Mouse (Mus musculus) c-Kit-negative CD71-positive TER-119-positive erythroid progenitor cells, embryonic 14.5 days (primary cell): ENCODE measurements around the gene Pagr1a.

Experiments used
- DNase-seq: peaks from one replicate; pipeline ENCODE4 v3.0.0-alpha.2; 2013; ENCODE audit warnings: low read depth, low spot score

Pagr1a gene

DNA sequence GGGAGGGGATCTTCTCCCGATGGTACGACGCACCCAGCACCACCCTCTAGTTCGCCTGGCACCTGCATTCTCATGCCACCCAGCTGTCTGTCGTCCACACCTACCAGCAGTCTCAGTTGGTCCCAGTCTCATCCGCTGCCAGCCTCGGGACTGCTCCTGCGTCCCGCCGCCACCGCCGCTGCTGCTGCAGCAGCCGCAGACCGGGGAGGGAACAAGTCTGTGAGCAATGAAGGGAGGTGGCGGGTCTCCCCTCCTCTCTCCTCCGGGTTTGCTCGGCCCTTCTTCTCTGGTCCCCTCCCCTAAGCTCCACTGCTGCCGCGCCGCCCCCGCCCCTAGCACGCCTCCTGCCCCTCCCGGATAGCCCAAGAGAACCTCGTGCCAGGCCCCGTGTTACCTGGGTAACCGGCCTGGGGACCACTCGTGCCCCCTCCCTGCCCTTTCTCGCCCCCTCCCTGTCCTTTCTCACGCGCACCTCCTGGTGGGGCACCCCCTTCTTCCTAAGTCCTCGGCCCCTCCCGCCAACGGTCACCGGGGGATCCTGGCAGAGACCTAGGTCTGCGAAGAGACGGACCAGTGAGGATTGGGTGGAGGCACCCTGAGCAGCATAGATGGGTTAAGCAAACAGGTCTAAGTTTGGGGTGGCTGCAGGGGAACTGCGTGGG lies 3.9 kb upstream of the Pagr1a start, which contains the start of the genes Gm42742 and Prrt2:
TSS of gene Gm42742 (minus strand) at position 197 of the 662 bp plus-strand sequence.
TSS of gene Prrt2 (minus strand) at position 311 of the 662 bp plus-strand sequence.
- DNase-seq = no peak

DNA sequence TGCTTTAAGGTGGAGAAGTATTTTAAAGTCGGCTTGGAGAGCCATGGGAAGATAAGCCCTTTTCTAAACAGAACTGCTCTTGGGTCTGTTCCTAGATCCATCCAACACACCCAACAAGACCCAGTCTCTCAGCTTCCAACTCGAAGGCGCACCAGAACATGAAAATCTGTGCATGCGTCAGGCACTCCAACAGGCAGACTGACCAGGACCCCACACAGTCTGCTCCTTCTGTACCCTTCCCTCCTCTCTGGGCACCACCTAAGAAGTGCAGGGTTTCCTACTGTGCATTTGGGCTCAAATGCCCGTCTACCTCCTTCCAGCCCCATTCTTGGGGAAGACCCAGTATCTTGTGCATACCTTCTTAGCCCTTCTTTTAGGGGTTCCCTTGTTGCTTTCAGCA lies 3.3 kb upstream of the Pagr1a start:
- no peak for DNase-seq

DNA sequence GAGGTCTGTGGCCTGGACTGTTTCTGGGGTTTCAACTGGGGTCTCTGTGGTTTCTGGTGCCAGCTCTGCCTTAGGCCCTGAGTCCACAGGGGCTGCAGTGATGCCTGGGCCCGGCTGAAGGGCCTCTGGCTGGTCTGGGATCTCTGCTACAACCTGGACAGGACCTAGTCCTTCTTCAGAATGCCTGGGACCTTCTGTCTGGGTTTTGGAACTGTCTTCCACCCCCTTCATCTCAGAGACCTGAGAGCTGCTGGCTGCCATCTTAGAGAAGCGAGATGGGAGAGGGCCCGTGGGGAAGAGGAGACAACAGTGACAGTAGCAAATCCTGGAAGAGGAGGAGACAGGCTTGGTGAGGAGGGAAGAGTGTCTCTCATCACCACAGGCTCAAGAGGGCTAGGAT lies 2.9 kb upstream of the Pagr1a start:
- DNase-seq = no peak

DNA sequence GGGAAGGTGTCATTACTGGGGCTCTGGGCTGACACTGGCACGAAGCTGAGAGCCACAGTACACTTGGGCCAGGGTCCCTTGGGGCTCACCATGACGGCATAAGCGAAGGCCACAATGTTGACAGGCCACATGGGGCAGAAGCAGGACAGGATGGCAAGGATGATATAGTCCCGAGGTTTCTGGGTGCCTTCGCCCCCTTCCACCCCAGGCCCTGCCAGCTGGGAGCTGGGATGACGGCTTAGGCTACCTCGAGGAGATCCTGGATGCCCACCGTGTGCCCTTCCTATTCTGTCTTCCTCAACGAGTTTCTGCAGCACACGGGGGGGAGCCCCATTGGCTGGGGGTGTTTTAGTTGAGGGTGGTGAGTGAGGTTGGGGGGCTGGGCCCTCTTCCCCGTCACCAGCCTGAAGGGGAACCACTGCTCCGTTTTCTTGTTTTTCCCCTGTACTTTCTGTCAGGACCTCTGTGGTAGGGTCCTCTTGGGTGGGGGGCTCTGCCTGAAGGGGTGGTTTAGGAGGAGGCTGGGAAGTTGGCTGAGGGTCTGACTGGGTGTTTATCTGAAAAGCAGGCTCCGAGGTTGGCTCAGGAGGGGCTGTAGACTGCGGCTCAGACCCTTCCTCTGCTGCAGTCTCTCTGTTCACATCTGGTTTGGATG lies 2.3 kb upstream of the Pagr1a start:
- no peak for DNase-seq

DNA sequence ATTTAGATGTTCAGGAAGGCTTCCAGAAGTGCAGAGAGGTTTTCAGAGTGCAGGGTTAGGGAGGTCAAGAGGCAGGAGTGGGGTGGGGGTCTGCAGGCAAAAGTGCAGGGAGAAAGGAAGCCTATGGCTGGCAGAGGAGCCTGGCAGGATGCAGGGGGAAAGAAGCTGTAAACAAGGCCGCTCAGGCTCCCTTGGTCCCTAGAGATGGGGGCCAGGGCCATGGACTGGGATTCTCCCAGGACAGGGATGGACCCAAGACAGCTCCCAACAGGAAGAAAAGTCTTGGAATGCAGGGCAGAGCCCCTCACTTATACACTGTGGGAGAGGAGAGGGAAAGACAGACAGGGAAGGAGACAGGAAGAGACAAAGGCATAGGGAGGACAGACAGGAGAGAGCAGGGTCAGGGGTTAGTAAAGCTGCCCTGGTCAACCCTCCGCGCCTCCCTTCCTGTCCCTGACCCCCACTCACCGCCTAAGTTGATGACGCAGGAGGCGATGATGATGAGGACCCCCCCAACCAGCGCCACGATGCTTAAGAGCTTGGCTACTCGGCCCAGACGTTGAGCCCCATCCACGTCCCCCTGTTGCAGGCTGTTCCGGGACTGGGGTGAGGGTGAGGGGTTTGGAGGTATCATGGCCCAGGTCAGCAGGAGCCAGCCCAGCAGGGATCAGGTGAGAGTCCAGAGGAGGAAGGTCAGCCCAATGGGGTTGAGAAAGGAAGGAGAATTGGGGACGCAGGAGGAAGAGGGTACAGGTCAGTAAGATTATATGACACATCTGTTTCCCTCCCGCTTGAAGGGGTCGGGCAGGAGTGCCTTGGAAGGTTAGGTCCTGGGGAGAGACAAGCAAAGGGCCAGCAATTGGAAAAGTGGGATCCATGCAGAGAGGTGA lies 1.5 kb upstream of the Pagr1a start:
- no peak for DNase-seq

DNA sequence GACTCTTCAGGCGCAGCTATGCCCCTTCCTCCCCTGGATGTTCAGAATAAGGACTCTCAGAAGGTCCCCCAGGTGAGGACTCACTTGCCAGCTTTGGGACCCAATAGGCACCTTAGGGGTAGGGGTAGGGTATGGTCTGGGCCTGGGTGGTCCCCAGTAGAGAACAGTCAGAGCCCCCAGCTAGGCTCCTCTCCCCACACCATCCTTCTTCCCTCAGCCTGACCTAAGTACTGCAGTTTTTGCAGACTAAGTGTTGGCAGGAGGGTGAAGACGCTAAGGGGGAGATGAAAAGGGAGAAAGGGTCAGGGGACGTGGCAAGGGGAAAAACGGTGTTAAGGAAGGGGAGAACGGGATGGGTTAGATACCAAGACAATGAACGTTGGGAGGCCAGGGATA lies 796 bp upstream of the Pagr1a start:
- DNase-seq = no peak

DNA sequence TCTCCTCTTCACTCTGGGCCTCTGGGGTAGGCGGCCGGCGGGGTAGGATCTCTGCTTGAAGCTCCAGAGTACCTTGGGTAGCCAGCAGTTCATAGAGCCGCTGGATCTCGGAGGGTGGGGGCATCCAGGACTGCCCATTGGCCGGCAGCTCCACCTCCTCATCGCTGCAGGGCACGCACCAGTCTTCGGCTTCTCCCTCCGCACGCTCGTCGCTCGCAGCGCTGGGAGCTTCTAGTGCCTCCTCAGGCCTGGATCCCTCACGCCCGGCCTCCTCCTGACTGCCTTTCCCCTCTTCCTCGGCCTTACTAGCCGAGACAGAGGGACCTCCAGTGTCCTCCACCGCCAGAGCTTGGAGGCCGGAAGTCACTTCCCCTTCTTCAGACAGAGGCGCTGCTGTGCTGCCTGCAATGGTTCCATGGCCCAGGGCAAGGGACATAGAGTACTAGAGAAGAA lies 640 bp downstream of the Pagr1a start:
- DNase-seq = no peak

DNA sequence TGATC lies 869 bp downstream of the Pagr1a start, which contains the start of gene Pagr1b:
TSS of gene Pagr1b (minus strand) at position 4 of the 5 bp plus-strand sequence.
- no peak for DNase-seq

DNA sequence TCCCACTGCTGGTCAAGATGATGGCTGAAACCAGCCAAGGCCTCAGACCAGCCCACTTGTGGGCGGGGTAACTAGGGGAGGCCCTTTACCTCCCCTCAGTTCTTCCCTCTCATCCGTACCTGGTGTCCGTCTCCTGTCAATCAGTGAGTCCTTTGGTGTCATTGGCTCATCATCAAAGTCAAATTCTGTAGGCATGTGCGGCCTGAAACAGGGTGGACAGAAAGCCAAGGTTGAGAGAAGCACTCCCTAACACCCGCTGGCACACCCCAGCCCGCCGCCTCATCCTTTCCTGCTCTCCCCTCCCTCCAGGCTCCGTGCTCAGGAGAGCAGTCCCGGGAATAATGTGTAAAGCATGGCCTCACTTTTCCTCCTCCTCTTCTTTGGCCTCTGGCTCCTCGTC lies 1.1 kb downstream of the Pagr1a start:
- DNase-seq = no peak

DNA sequence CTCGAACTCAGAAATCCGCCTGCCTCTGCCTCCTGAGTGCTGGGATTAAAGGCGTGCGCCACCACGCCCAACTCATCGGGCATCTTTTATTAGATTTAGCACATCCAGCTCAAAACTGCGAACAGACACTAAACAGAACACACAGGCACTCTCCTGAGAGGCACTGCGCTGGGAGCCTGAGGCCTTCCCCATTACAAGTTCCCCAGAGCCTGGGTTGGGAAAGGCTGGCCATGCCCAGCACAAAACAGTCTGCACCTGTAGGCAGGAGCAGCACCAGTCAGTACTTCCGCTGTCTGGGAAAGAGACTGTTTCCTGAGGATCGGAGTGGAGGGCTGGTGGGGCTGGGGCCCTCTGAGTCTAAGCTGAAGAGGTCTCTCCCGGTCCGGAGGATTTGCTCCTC lies 2.2 kb downstream of the Pagr1a start:
- no peak for DNase-seq

DNA sequence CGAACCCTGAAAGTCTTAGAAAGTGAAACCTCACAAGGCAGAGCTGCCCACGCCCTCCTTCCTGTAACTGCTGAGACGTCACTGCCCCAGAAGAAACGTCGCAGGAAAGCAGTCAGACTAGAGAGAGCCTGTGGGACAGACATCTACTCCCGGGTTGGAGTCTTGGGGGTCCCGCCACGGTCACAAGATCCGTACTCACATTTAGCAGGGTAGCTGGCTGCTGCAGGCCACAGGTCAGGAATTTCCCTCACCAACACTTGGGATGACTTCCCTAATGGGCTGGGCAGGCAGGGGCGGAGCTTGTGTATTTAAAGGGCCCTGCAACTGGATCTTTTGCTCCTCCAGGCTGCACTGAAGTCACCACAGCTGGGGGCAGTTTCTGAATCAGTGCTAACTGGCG lies 2.8 kb downstream of the Pagr1a start, which contains the start of gene Mvp:
TSS of gene Mvp (minus strand) at position 302 of the 400 bp plus-strand sequence.
- no peak for DNase-seq

DNA sequence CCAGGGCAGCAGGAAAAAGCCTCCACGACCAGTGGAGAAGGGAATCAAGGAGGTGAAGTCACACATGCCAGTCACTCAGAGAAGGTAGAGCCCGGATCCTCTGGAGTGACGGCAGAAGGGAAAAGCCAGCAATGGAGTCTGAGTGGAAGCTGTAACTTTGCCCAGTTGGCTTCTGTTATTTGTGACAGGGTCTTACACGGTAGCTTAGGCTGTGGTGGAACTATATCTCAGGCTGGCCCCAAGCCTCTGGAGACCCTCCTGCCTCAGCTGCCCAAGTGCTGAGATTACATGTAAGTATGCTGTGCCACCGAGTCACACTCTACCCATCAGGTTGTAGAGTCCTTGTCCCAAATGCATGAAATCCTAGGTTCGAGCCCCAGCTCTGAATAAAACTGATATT lies 3.8 kb downstream of the Pagr1a start:
- no peak for DNase-seq

DNA sequence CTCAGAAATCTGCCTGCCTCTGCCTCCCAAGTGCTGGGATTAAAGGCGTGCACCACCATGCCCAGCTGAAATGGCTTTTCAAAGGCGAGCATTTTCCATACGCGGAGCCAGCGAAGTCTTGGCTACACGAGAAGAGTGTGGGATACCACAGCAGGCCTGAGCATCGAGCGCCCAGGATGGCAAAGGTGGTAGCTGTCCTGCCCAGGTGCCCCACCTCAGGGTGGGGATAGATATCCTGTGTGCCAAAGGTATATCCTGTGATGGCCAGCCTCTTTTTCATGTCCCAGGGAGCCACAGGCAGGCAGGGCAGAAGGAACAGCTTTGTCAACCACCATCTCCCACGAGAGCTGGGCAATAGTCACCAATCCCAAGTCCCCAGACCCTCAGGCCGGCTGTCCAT lies 4.3 kb downstream of the Pagr1a start:
- no peak for DNase-seq

DNA sequence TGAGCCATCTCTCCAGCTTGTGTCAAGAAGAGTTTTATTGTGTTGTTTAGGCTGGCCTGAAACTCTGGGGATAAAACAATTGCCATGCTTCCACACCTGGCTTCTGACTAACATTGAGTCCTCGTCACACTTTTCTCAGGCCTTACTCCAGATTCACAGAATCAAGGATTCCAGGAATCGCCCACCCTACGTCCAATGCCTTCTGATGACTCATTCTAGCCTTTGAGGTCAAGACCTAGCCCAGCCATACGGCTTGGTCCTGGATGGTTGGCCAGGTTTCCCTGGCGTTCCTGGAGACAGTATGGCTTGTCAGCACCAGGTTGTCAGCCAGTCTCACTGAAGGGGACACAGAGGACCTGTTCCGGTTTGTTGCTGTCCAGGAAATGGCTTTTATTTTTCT lies 4.8 kb downstream of the Pagr1a start:
- no peak for DNase-seq

DNA sequence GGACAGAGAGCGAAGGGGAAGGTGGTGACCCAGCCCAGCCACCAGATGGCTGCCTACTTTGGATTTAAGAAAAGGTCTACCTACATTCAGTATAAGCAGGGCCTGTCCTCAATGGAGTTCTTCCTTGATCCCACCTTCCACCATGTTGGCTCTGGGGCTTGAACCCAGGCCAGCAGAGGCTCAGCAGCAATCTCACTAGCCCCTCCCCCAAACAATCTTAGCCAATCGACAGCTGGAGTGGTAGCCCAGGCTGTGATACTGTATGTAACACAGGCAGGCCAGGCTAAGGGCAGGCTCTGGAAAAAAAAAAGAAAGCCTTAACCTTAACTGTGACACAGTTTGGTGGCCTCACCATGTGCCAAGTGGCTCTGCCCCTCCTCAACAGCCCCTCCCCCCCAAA lies 5.4 kb downstream of the Pagr1a start:
- no peak for DNase-seq

DNA sequence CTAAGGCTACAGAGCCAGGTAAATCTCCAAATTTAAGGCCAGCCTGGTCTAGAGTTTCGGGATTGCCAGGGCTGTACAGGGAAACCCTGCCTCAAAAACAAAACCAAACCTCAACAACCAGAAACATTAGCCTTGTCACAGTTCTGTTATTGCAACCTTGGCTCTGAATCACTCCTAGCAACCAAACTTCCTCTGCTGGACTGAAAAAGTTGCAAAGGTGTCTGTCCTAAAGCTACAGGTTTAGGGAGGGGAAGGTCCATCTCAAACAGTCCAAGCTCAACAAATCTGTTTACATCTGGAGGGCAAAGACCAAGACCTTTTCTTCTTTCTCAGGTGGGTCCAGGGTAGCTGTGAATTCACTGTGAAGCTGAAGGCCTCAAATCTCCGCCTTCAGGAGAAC lies 6.1 kb downstream of the Pagr1a start:
- no peak for DNase-seq

DNA sequence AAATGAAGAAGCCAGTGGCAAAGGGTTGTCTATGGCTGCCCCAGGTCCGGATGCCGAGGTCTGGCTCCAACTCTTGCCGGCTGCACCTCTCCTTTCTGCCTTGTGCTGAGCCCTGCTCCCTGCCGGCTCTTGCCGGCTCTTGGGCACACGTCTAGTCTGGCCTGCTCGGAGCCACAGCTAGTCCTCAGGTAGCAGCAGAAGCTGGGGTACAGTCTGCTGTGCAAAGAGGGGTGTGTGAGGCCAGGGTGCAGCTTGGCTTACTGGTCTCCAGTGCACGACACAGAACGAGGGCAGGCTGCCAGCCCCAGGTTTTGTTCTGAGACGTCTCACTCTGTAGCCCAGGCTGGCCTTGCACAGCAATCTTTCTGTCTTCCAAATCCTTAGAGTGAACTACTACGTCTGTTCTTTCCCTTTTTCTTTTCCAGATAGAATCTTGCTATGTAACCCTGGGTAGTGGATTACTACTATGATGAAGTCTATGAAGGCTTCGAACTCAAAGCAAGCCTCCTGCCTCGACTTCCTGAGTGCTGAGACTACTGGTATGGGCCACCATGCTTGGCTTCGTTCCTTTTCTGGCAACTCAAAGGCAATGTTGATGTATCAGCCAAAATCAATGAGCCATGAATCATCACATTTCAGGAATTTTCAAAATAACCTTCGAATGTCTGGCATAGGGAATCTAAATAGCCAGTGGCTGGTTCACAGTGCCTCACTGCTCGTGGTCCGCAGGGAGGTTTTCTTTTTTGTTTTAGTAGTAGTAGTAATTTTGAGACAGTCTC lies 7.7 kb downstream of the Pagr1a start:
- DNase-seq = no peak

DNA sequence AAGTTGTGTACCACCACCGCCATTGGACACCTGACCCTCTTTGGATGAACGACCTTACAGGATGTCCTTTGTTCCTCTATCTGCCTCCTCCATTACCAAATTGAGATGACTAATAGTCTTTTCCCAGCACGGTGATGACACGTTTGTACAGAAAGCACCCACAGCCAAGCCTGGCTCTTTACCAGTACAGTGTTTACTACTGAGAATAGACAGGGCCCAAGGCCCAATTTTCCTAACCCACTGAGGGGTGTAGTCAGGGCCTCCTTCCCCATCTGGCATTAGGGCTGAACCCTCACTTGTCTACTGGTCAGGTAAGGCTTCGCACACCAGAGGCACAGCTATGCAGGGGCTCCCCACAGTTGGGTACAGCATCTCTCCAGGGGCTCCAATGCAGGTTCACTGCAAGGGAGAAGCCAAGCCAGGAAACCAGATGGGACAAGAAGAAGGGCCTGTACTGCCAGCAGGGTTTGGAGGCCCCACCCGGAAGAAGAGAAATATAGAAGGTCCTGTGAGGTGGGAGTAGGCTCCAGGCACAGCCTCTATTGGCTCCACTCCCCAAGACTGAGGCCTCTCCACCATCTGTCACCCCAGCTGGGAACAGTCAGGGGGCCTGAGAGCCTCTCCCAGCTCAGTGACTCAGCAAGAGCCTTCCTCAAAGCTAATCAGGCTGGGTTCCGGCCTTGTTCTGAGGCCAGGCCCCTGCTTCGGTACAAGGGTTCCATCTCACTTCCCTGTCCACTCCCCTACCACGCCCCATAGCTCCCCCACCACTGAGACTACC lies 8.7 kb downstream of the Pagr1a start:
- peak; percentile 66 for DNase-seq

DNA sequence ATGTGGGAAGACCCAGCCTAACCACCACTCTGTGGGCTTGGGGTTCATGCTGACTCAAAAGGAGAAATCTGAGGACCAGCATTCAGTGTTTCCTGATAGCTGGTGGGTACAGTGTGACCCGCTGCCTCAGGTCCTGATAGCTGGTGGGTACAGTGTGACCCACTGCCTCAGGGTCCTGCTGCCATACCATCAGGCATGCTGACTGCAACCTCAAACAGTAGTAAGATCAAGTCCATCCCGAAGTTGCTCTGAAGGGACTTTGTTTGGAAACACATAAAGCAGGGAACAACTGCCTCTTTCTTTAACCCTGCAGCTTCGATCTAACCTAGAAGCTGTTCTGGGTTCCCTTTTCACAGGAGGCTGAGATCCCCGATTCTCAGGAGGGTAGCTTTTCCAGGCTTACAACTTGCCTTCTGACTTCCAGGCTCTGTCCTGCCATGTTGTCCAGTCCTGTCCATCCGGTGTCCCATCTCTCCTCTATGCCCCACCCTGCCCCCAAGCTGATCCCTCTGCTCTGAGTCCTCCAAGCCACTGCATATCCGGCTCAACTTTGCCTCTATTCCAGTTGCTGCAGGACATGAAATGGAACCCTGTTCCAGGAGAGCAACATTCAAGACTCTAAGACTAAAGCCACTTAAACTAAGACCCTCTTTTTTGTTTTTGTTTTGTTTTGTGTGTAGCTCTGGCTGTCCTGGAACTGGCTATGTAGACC lies 9.7 kb downstream of the Pagr1a start:
- no peak for DNase-seq

DNA sequence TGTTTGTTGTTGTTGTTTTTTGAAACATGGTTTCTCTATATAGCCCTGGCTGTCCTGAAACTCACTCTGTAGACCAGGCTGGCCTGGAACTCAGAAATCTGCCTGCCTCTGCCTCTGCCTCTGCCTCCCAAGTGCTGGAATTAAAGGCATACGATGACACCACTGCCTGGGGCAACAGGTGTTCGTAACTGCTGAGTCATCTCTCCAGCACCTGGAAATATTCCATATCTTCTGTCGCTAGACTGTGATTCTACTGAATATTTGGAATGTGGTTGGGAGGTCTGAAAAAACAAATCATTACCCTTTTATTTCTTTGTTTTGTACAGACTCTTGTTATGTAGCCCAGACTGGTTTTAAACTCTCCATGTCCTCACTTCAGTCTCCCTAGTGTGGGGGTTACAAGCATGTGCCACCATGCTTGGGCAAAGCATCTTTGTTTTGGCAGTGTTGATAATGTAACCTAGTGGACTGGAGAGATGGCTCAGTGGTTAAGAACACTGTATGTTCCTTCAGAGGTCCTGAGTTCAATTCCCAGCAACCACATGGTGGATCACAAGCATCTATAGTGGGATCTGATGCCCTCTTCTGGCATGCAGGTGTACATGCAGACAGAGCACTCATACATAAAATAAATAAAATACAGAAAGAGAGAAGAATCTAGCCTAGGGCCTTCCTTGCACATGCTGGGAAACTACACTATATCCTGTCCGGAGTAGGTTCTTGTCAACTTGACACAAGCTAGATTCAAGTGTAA lies 12.9 kb downstream of the Pagr1a start:
- no peak for DNase-seq
